Mouse (Mus musculus): Measurements from ENCODE around the gene Fam19a5. TPM values are rescaled to one million over a fixed set of nuclear protein-coding genes. Genes with fewer than 3 reads are reported as not detected.

The Fam19a5 gene
- polyA plus RNA-seq, 1 experiment from 2014 or later: 2.6 TPM

DNA sequence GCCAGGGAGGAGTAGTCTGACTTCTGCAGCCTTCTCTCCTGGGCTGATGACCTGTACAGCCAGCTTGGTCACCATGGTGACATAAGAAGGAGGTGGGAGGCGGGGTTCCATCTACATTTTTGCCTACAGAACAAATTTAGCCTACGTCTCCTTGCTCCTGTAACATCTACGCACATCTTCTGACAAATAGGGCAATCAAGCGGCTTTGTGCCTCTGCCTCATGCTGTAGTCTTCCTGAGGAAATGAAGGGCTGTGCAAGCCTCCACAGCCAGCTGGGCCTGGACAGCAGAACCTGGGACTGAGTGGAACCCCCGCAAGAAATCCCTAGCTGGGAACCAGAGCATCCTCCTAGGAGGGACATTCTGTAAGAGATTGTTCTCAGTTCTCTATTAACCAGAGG is 35.8 kb downstream of the Fam19a5 start:
- 84% methylated on average over 5 of the region's 5 CpGs for WGBS

DNA sequence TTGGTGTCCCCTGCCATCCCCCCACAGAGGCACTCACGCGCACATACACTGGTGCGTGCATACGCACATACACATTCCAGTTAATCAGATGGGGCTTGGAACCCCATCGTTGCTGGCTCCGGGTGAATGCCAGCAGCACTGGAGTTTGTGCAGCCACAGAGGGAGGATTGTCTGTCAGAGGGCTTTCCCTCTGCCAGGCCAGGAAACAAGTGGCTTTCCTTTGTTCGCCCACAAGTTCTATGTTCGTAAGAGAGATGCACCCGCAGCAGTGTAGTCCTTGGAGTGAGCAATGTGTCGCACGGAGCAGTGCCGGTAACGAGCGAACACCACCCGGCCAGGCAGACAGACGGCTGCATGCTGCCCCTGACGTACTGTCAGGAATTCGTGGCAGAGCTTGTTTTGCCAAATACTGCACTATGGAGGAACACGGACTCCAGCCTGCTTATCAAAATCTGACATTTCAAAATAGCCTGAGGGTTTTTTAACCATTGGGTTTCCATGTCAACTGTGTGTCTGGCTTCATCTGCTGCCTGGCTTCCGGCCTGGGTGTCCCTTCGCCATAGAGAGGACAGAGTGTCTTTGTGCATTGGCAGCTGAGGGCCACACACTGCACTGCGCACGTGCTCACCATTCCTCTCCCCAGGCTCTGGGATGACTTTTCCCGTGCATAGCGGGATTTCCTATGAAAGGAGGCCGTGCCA is 40.0 kb downstream of the Fam19a5 start:
- no peak overlapping the region for H3K9ac ChIP-seq (ENCODE audit: low read length)
- no peak for ATAC-seq (ENCODE audit: insufficient read depth, low FRiP score)
- H3K36me3 ChIP-seq (ENCODE audit: control insufficient read depth, insufficient read depth, low read length): no peaks in the 10 kb centered on the region
- H3K9me3 ChIP-seq (replicated peaks; ENCODE audit: control insufficient read depth, low read length): no peaks in the 10 kb centered on the region
- H3K27me3 ChIP-seq (ENCODE audit: control insufficient read depth, insufficient read depth, low read length): no peaks in the 10 kb centered on the region
- no peak overlapping the region for H3K4me2 ChIP-seq (ENCODE audit: low read depth, low read length)
- H3K4me1 ChIP-seq (ENCODE audit: control insufficient read depth, insufficient read depth, low read length): no peaks in the 10 kb centered on the region
- WGBS: 80% methylated on average over 26 of the region's 26 CpGs
- no peak overlapping the region for H3K27ac ChIP-seq (ENCODE audit: low read length)
- H3K4me3 ChIP-seq (replicated peaks; ENCODE audit: low read length): no peak overlapping the region

More for the DNA sequence above, 35.8 kb downstream of the Fam19a5 start:
- Histone ChIP-seq H3K27ac (ENCODE audit: low read length) (no peak overlapping the region), H3K9me3 (replicated peaks; ENCODE audit: control insufficient read depth, low read length) (no peaks in the 10 kb centered on the region), H3K36me3 (ENCODE audit: control insufficient read depth, insufficient read depth, low read length) (no peaks in the 10 kb centered on the region), H3K4me2 (ENCODE audit: low read depth, low read length) (no peak overlapping the region), H3K27me3 (ENCODE audit: control insufficient read depth, insufficient read depth, low read length) (no peaks in the 10 kb centered on the region), H3K9ac (ENCODE audit: low read length) (no peak overlapping the region), H3K4me1 (ENCODE audit: control insufficient read depth, insufficient read depth, low read length) (no peaks in the 10 kb centered on the region), H3K4me3 (replicated peaks; ENCODE audit: low read length) (no peak overlapping the region)
- no peak for ATAC-seq (ENCODE audit: insufficient read depth, low FRiP score)

DNA sequence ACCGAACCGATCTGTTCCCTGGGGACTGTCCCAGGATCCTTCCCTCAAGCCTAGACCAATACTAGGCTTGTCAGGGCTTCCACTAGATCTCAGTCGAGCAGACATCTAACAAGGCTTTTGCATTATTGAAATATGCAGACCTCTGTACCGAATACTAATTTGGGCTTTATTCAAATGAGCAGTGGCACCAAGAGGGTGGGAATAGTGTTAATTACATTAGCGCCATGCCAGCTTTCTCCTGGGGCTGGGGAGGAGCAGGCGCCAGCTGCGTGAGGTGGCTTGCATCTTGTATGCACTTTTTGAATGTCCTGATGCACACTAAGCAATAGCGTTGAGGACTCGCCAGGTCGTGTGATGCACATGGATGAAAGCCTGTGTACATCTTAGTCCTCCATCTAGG is 46.9 kb downstream of the Fam19a5 start:
- Histone ChIP-seq H3K4me3 (replicated peaks; ENCODE audit: low read length) (no peak overlapping the region), H3K27me3 (ENCODE audit: control insufficient read depth, insufficient read depth, low read length) (no peaks in the 10 kb centered on the region), H3K4me2 (ENCODE audit: low read depth, low read length) (no peak overlapping the region), H3K36me3 (ENCODE audit: control insufficient read depth, insufficient read depth, low read length) (no peaks in the 10 kb centered on the region), H3K9ac (ENCODE audit: low read length) (no peak overlapping the region), H3K27ac (ENCODE audit: low read length) (no peak overlapping the region), H3K9me3 (replicated peaks; ENCODE audit: control insufficient read depth, low read length) (no peaks in the 10 kb centered on the region), H3K4me1 (ENCODE audit: control insufficient read depth, insufficient read depth, low read length) (no peaks in the 10 kb centered on the region)
- no peak for ATAC-seq (ENCODE audit: insufficient read depth, low FRiP score)
- WGBS: 92% methylated on average over 10 of the region's 10 CpGs

DNA sequence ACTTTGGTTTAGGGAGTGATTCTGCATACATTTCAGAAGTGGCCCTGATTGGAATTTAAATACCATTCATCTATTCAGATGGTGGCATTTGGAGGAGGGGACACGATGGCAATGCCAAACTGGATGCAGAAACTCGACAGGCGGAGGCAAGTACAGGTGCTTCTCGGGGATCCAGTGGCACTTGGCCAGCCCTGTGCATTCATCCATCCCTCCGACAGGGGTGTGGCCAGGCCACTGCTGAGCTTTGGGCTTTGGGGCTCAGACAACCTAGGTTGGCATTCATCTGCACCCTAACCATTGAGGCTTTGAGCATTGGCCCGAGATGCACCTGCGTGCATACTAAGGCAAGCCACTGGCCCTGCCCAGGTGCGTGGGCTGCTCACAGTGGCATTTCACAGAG is 52.6 kb downstream of the Fam19a5 start:
- no peak for ATAC-seq (ENCODE audit: insufficient read depth, low FRiP score)
- H3K4me2 ChIP-seq (ENCODE audit: low read depth, low read length): no peak overlapping the region
- H3K9ac ChIP-seq (ENCODE audit: low read length): no peak overlapping the region
- WGBS: 85% methylated on average over 8 of the region's 8 CpGs
- no peaks in the 10 kb centered on the region for H3K4me1 ChIP-seq (ENCODE audit: control insufficient read depth, insufficient read depth, low read length)
- H3K27me3 ChIP-seq (ENCODE audit: control insufficient read depth, insufficient read depth, low read length): no peaks in the 10 kb centered on the region
- H3K4me3 ChIP-seq (replicated peaks; ENCODE audit: low read length): no peak overlapping the region
- no peak overlapping the region for H3K27ac ChIP-seq (ENCODE audit: low read length)
- H3K9me3 ChIP-seq (replicated peaks; ENCODE audit: control insufficient read depth, low read length): no peaks in the 10 kb centered on the region
- H3K36me3 ChIP-seq (ENCODE audit: control insufficient read depth, insufficient read depth, low read length): no peaks in the 10 kb centered on the region

DNA sequence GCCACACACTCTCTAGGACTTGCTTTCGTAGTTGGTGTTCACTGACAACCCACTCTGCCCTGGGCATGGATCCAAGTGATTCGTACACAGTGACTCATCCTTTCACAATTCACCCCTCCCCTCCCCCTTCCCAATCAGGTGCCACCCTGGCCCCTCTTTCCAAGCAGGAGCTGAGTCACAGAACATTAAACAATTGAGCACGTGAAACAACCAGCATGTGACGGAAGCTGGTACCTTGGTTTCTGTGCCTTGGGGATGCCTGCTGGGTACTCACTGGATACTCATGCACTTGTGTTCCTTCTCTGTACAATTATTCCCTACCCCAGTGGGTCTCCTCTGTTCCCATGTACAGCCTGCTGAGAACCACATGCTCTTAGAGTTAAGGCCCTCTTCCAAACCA is 53.0 kb downstream of the Fam19a5 start:
- Histone ChIP-seq H3K4me3 (replicated peaks; ENCODE audit: low read length) (no peak overlapping the region), H3K27me3 (ENCODE audit: control insufficient read depth, insufficient read depth, low read length) (no peaks in the 10 kb centered on the region), H3K36me3 (ENCODE audit: control insufficient read depth, insufficient read depth, low read length) (no peaks in the 10 kb centered on the region), H3K4me1 (ENCODE audit: control insufficient read depth, insufficient read depth, low read length) (no peaks in the 10 kb centered on the region), H3K27ac (ENCODE audit: low read length) (no peak overlapping the region), H3K4me2 (ENCODE audit: low read depth, low read length) (no peak overlapping the region), H3K9me3 (replicated peaks; ENCODE audit: control insufficient read depth, low read length) (no peaks in the 10 kb centered on the region), H3K9ac (ENCODE audit: low read length) (no peak overlapping the region)
- peak; percentile 19; the same call in 1 of the 2 replicates for ATAC-seq (ENCODE audit: insufficient read depth, low FRiP score)
- 47% methylated on average over 4 of the region's 4 CpGs for WGBS

DNA sequence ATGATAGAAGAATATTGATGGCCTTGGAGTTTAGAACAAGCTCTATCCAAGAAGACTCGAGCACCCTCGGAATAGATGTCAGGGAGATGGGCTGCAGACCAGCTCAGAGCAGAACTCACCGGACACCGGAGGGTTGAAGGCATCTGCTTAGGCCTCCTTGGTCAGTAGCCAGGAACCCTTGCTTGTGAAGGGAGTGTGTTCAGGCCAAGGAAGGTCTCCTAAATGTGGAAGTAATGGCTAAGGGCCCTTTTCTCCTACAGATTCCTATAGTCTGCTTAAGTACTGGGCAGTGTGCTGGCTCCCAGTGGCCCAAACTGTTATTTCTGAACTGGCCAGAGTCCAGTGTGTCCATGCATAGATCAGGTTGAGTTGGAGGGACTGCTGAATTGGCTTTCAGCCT is 53.7 kb downstream of the Fam19a5 start:
- H3K27me3 ChIP-seq (ENCODE audit: control insufficient read depth, insufficient read depth, low read length): no peaks in the 10 kb centered on the region
- no peak overlapping the region for H3K4me3 ChIP-seq (replicated peaks; ENCODE audit: low read length)

DNA sequence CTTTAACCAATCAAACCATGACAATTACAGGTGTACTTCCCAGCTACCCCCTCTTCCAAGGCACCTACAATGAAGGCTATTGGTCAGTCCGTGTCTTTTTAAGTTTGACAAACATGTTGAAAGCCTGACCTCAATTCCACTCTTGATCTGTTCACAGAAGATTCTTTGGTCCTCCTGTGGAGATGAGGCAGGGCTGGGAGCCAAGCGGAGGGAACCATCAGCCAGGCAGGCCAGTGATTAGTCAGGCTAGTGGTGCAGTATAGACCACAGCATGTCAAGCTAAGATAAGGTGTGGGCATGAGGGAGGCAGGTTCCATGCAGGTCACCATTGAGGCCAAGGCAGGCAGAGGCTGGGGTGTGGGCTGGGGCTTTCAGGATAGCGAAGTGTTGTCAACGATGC is 54.5 kb downstream of the Fam19a5 start:
- Histone ChIP-seq H3K4me1 (ENCODE audit: control insufficient read depth, insufficient read depth, low read length) (no peaks in the 10 kb centered on the region), H3K9ac (ENCODE audit: low read length) (no peak overlapping the region), H3K4me3 (replicated peaks; ENCODE audit: low read length) (no peak overlapping the region), H3K27me3 (ENCODE audit: control insufficient read depth, insufficient read depth, low read length) (no peaks in the 10 kb centered on the region), H3K27ac (ENCODE audit: low read length) (no peak overlapping the region), H3K9me3 (replicated peaks; ENCODE audit: control insufficient read depth, low read length) (no peaks in the 10 kb centered on the region), H3K4me2 (ENCODE audit: low read depth, low read length) (no peak overlapping the region), H3K36me3 (ENCODE audit: control insufficient read depth, insufficient read depth, low read length) (no peaks in the 10 kb centered on the region)
- 88% methylated on average over 4 of the region's 4 CpGs for WGBS
- no peak for ATAC-seq (ENCODE audit: insufficient read depth, low FRiP score)

More for the DNA sequence above, 53.7 kb downstream of the Fam19a5 start:
- Histone ChIP-seq H3K4me2 (ENCODE audit: low read depth, low read length) (no peak overlapping the region), H3K4me1 (ENCODE audit: control insufficient read depth, insufficient read depth, low read length) (no peaks in the 10 kb centered on the region), H3K9me3 (replicated peaks; ENCODE audit: control insufficient read depth, low read length) (no peaks in the 10 kb centered on the region), H3K27ac (ENCODE audit: low read length) (no peak overlapping the region), H3K36me3 (ENCODE audit: control insufficient read depth, insufficient read depth, low read length) (no peaks in the 10 kb centered on the region), H3K9ac (ENCODE audit: low read length) (no peak overlapping the region)
- 89% methylated on average over 4 of the region's 4 CpGs for WGBS
- ATAC-seq (ENCODE audit: insufficient read depth, low FRiP score): no peak

DNA sequence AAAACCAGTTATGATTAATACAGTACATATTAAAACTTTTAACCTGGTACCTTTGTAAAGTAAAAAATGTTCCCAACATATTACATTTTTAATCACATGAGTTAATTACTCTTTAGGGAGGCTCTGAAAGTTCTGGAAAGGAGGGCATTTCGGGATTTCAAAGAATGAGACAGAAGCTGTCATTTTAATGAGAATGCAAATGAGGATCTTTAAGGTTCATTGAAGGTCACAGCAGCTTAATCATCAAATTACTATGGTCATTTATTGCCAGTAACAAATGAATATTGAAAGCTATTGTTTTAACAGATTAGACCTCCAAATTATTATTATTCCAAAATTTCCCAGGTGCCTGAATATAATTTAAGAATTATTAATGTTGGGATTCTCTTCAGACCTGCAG is 59.2 kb downstream of the Fam19a5 start:
- H3K4me3 ChIP-seq (replicated peaks; ENCODE audit: low read length): no peak overlapping the region
- 82% methylated on average over 1 of the region's 1 CpGs for WGBS
- no peak overlapping the region for H3K9ac ChIP-seq (ENCODE audit: low read length)
- H3K36me3 ChIP-seq (ENCODE audit: control insufficient read depth, insufficient read depth, low read length): no peaks in the 10 kb centered on the region
- no peak for ATAC-seq (ENCODE audit: insufficient read depth, low FRiP score)
- no peaks in the 10 kb centered on the region for H3K9me3 ChIP-seq (replicated peaks; ENCODE audit: control insufficient read depth, low read length)
- no peak overlapping the region for H3K4me2 ChIP-seq (ENCODE audit: low read depth, low read length)
- H3K4me1 ChIP-seq (ENCODE audit: control insufficient read depth, insufficient read depth, low read length): no peaks in the 10 kb centered on the region
- no peak overlapping the region for H3K27ac ChIP-seq (ENCODE audit: low read length)
- H3K27me3 ChIP-seq (ENCODE audit: control insufficient read depth, insufficient read depth, low read length): no peaks in the 10 kb centered on the region

DNA sequence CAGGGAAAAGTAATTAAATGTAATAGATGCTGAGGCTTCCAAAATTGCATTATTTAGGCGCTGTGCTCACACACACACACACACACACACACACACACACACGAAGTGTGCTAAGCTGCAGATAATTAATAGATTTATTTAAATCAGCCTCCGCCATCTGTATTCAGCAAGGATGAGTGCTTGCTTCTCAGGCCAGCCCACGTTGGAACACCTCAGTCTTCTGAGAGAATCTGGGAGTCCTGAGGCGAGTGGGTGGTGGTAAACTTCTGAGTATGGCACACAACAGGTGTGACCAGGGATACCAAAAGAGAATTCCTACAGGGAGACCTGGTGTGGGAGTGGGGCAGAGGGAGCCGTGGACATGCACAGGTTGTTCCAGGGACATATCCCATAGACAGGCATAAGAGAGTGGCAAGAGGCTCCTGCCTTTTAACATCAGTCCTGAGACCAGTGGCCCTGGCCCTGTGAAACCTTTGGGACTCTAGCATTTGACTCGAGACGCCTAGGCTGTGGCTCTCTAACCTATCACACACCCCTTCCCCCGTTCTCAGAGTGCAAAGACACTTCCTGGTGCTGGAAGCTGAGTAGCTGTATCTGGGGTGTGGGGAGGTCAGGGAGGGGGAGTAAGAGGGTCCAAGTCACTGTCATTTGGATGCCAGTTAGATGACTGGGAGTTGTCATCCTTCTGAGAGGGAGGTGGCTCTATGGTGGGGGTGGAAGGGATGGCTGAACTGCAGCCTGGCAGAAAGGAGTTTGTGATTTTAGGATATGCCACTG is 61.6 kb downstream of the Fam19a5 start:
- no peak overlapping the region for H3K4me2 ChIP-seq (ENCODE audit: low read depth, low read length)
- H3K4me3 ChIP-seq (replicated peaks; ENCODE audit: low read length): no peak overlapping the region
- no peak for ATAC-seq (ENCODE audit: insufficient read depth, low FRiP score)
- no peaks in the 10 kb centered on the region for H3K27me3 ChIP-seq (ENCODE audit: control insufficient read depth, insufficient read depth, low read length)
- no peaks in the 10 kb centered on the region for H3K4me1 ChIP-seq (ENCODE audit: control insufficient read depth, insufficient read depth, low read length)
- H3K27ac ChIP-seq (ENCODE audit: low read length): no peak overlapping the region
- no peaks in the 10 kb centered on the region for H3K36me3 ChIP-seq (ENCODE audit: control insufficient read depth, insufficient read depth, low read length)
- WGBS: 60% methylated on average over 9 of the region's 9 CpGs
- H3K9me3 ChIP-seq (replicated peaks; ENCODE audit: control insufficient read depth, low read length): no peaks in the 10 kb centered on the region
- H3K9ac ChIP-seq (ENCODE audit: low read length): no peak overlapping the region
